Mouse (Mus musculus) brain, embryonic 14.5 days (tissue): ENCODE data around the gene Dnmbp.

Experiments
- CTCF ChIP-seq: fragments of 200-500 bp; IDR thresholded peaks from 2 replicates; pipeline ENCODE4 v1.5.1; 2012; ENCODE audit warnings: inconsistent platforms, mild to moderate bottlenecking, moderate library complexity, borderline replicate concordance; ENCODE audit not compliant: insufficient read depth, insufficient read length; ENCODE audit errors: extremely low read depth
- POLR2A ChIP-seq: fragments of 200-500 bp; IDR thresholded peaks from 2 replicates; pipeline ENCODE4 v1.6.1; 2012; ENCODE audit warnings: mild to moderate bottlenecking, inconsistent platforms, borderline replicate concordance; ENCODE audit not compliant: poor library complexity, insufficient read depth, insufficient read length, severe bottlenecking; ENCODE audit errors: extremely low read depth

DNA sequence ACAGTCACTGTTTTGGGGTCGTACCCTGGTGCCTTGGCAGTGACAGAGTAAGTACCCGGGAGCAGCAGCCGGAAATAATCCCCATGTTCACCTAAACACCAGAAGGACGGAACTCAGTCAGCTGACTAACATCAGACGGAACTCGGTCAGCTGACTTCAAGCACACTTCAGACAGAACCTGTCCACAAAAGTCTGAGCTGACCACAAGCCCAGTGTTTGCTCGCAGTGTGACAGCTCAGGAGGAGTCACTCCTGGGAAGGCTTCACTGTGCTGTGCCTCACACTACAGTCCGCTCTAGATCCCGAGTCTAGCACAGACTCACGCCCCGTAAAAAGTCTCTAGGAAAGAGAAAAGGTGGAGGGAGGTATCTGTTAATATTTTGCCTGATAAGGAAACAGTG lies 20.0 kb upstream of the Dnmbp start:
- TF ChIP-seq POLR2A: no peak
- TF ChIP-seq CTCF: no peak
